Mouse (Mus musculus) erythroblast, embryonic 14.5 days (primary cell): ENCODE measurements around the gene B3gnt2. TPM values are rescaled to one million over a fixed set of nuclear protein-coding genes. Genes with fewer than 3 reads are reported as not detected.

Experiments
- H3K27me3 ChIP-seq: 2 replicates; pipeline ENCODE4 v1.6.1; 2012; ENCODE audit warnings: inconsistent platforms; ENCODE audit not compliant: control insufficient read depth
- H3K36me3 ChIP-seq: 2 replicates; pipeline ENCODE4 v1.6.1; 2012; ENCODE audit warnings: mild to moderate bottlenecking, inconsistent platforms; ENCODE audit not compliant: control insufficient read depth
- H3K4me1 ChIP-seq: 2 replicates; pipeline ENCODE4 v1.6.1; 2012; ENCODE audit warnings: inconsistent platforms; ENCODE audit not compliant: control insufficient read depth
- H3K4me3 ChIP-seq: replicated peaks from 2 replicates; pipeline ENCODE3; 2012; ENCODE audit warnings: moderate library complexity, mild to moderate bottlenecking, inconsistent platforms
- H3K9me3 ChIP-seq: 2 replicates; pipeline ENCODE4 v1.6.1; 2012; ENCODE audit warnings: low read length, inconsistent platforms, mixed read lengths; ENCODE audit not compliant: control insufficient read depth
- GATA1 ChIP-seq: IDR thresholded peaks from 2 replicates; pipeline ENCODE4 v1.6.1; 2012; ENCODE audit warnings: low read length, inconsistent platforms, mixed read lengths
- TAL1 ChIP-seq: IDR thresholded peaks from 3 replicates; pipeline ENCODE4 v1.6.1; 2012; ENCODE audit warnings: low read length, inconsistent platforms, mixed read lengths
- polyA plus RNA-seq: library from polyadenylated mRNA; stranded (reverse); fragments of >175 nt; gene quantifications from 2 replicates; pipeline ENCODE4 v1.2.3, GENCODE M21; 2012

The B3gnt2 gene
- 0.07 TPM in 1 of 2 replicates, not detected in the other for polyA plus RNA-seq

- Histone ChIP-seq H3K4me3 (peak within 1 kb of the TSS; percentile 82), H3K9me3 (no peaks in the 10 kb centered on the region), H3K36me3 (no peaks in the 10 kb centered on the region), H3K27me3 (peaks cover 25% of the 10 kb centered on the region), H3K4me1 (peaks cover 35% of the 10 kb centered on the region)
- TF ChIP-seq TAL1 (no peak), GATA1 (no peak)
These were observed at the start of gene B3gnt2 for GRCm38 (mm10) chr11:22860335-22861227. Gene B3gnt2 (minus strand): TSS chr11:22860961.

GRCm38 (mm10) chr11:22906453-22906865 lies 45.7 kb upstream of the B3gnt2 start:
- Histone ChIP-seq H3K36me3 (no peaks in the 10 kb centered on the region), H3K4me3 (no peak overlapping the region), H3K9me3 (no peaks in the 10 kb centered on the region), H3K4me1 (peaks cover 10% of the 10 kb centered on the region), H3K27me3 (no peaks in the 10 kb centered on the region)
- TF ChIP-seq GATA1, result no peak
- TF ChIP-seq TAL1, result no peak

- Histone ChIP-seq H3K36me3 (peaks cover 7% of the 10 kb centered on the region), H3K4me1 (peaks cover 14% of the 10 kb centered on the region), H3K27me3 (no peaks in the 10 kb centered on the region), H3K9me3 (no peaks in the 10 kb centered on the region), H3K4me3 (no peak overlapping the region)
- TF ChIP-seq GATA1 (no peak), TAL1 (no peak)
These were observed 42.2 kb upstream of the B3gnt2 start for GRCm38 (mm10) chr11:22902923-22903322.

- H3K9me3 ChIP-seq, result no peaks in the 10 kb centered on the region
- TF ChIP-seq GATA1 (no peak), TAL1 (no peak)
These were observed 39.3 kb upstream of the B3gnt2 start for GRCm38 (mm10) chr11:22900041-22900440.

GRCm38 (mm10) chr11:22897642-22898041 lies 36.9 kb upstream of the B3gnt2 start:
- H3K27me3 ChIP-seq, result no peaks in the 10 kb centered on the region
- peaks cover 4% of the 10 kb centered on the region for H3K4me1 ChIP-seq
- no peaks in the 10 kb centered on the region for H3K9me3 ChIP-seq
- no peak overlapping the region for H3K4me3 ChIP-seq
- TF ChIP-seq GATA1 (no peak), TAL1 (no peak)
- H3K36me3 ChIP-seq, result peaks cover 7% of the 10 kb centered on the region

More at GRCm38 (mm10) chr11:22900041-22900440, 39.3 kb upstream of the B3gnt2 start:
- no peaks in the 10 kb centered on the region for H3K27me3 ChIP-seq
- peaks cover 8% of the 10 kb centered on the region for H3K4me1 ChIP-seq
- peaks cover 7% of the 10 kb centered on the region for H3K36me3 ChIP-seq
- no peak overlapping the region for H3K4me3 ChIP-seq

GRCm38 (mm10) chr11:22897127-22897526 lies 36.4 kb upstream of the B3gnt2 start:
- Histone ChIP-seq H3K27me3 (no peaks in the 10 kb centered on the region), H3K4me1 (peaks cover 4% of the 10 kb centered on the region), H3K9me3 (no peaks in the 10 kb centered on the region), H3K36me3 (peaks cover 7% of the 10 kb centered on the region), H3K4me3 (no peak overlapping the region)
- TF ChIP-seq GATA1 (no peak), TAL1 (no peak)

GRCm38 (mm10) chr11:22893075-22893474 lies 32.3 kb upstream of the B3gnt2 start:
- H3K36me3 ChIP-seq, result no peaks in the 10 kb centered on the region; the same call in 1 of the 2 replicates
- TF ChIP-seq GATA1 (no peak), TAL1 (no peak)
- no peaks in the 10 kb centered on the region for H3K9me3 ChIP-seq
- no peaks in the 10 kb centered on the region for H3K27me3 ChIP-seq
- no peak overlapping the region for H3K4me3 ChIP-seq
- no peaks in the 10 kb centered on the region for H3K4me1 ChIP-seq

GRCm38 (mm10) chr11:22892466-22892865 lies 31.7 kb upstream of the B3gnt2 start:
- H3K36me3 ChIP-seq, result no peaks in the 10 kb centered on the region
- no peaks in the 10 kb centered on the region for H3K27me3 ChIP-seq
- no peaks in the 10 kb centered on the region for H3K9me3 ChIP-seq
- no peaks in the 10 kb centered on the region for H3K4me1 ChIP-seq
- no peak overlapping the region for H3K4me3 ChIP-seq
- TF ChIP-seq GATA1 (no peak), TAL1 (no peak)

- Histone ChIP-seq H3K9me3 (no peaks in the 10 kb centered on the region), H3K27me3 (no peaks in the 10 kb centered on the region), H3K36me3 (no peaks in the 10 kb centered on the region), H3K4me1 (no peaks in the 10 kb centered on the region), H3K4me3 (no peak overlapping the region)
- TF ChIP-seq GATA1 (no peak), TAL1 (no peak)
These were observed 31.1 kb upstream of the B3gnt2 start for GRCm38 (mm10) chr11:22891876-22892275.
